Mouse (Mus musculus) megakaryocyte-erythroid progenitor cell, adult 5 weeks (primary cell): Measurements from ENCODE around the gene Olfr1209. TPM values are rescaled to one million over a fixed set of nuclear protein-coding genes. Genes with fewer than 3 reads are reported as not detected.

Source experiments
- polyA plus RNA-seq: library from polyadenylated mRNA; stranded (reverse); fragments of >175 nt; gene quantifications from 2 replicates; pipeline ENCODE4 v1.2.3, GENCODE M21; 2012

Olfr1209 gene
- not detected in 2 replicates for polyA plus RNA-seq

GRCm38 (mm10) chr2:88915057-88915456, at the start of gene Olfr1209:
Gene Olfr1209, minus strand, starts transcription at chr2:88915157.

GRCm38 (mm10) chr2:88953669-88954068, 38.7 kb upstream of the Olfr1209 start, which contains the start of gene Olfr1212:
Gene Olfr1212, plus strand, starts transcription at chr2:88953969.

GRCm38 (mm10) chr2:88938011-88938410, 23.1 kb upstream of the Olfr1209 start, which contains the start of gene Olfr1211:
Gene Olfr1211, minus strand, starts transcription at chr2:88938111.

GRCm38 (mm10) chr2:88902211-88902610, 12.7 kb downstream of the Olfr1209 start, which contains the start of gene Olfr1208:
Gene Olfr1208, minus strand, starts transcription at chr2:88902311.

GRCm38 (mm10) chr2:88862931-88863330, 52.0 kb downstream of the Olfr1209 start, which contains the start of gene Olfr1206:
Gene Olfr1206, plus strand, starts transcription at chr2:88863231.

Other genes with a start within 250 kb of the Olfr1209 start
- gene Olfr1193, start 239.5 kb downstream of the Olfr1209 start, polyA plus RNA-seq, result not detected in 2 replicates
- not detected in 2 replicates for gene Olfr1195, start 226.0 kb downstream of the Olfr1209 start, polyA plus RNA-seq
- not detected in 2 replicates for gene Olfr1196, start 210.6 kb downstream of the Olfr1209 start, polyA plus RNA-seq
- not detected in 2 replicates for gene Olfr1197, start 182.8 kb downstream of the Olfr1209 start, polyA plus RNA-seq
- not detected in 2 replicates for gene Olfr1198, start 163.8 kb downstream of the Olfr1209 start, polyA plus RNA-seq
- gene Olfr1199, start 154.7 kb downstream of the Olfr1209 start, polyA plus RNA-seq, result not detected in 2 replicates
- gene Olfr1200, start 144.7 kb downstream of the Olfr1209 start, polyA plus RNA-seq, result 0.01 TPM in 1 of 2 replicates, not detected in the other
- not detected in 2 replicates for gene Olfr1201, start 122.1 kb downstream of the Olfr1209 start, polyA plus RNA-seq
- not detected in 2 replicates for gene Olfr1202, start 100.7 kb downstream of the Olfr1209 start, polyA plus RNA-seq
- gene Olfr1205, start 85.4 kb downstream of the Olfr1209 start, polyA plus RNA-seq, result not detected in 2 replicates
- not detected in 2 replicates for gene Olfr1204, start 65.9 kb downstream of the Olfr1209 start, polyA plus RNA-seq
- gene Olfr1206, start 51.9 kb downstream of the Olfr1209 start, polyA plus RNA-seq, result not detected in 2 replicates
- 0.03 TPM in 1 of 2 replicates, not detected in the other for gene Olfr1208, start 12.8 kb downstream of the Olfr1209 start, polyA plus RNA-seq
- gene Olfr1211, start 23.0 kb upstream of the Olfr1209 start, polyA plus RNA-seq, result 0.02 and 0.03 TPM in 2 replicates
- not detected in 2 replicates for gene Olfr1212, start 38.8 kb upstream of the Olfr1209 start, polyA plus RNA-seq
- not detected in 2 replicates for gene Gm13762, start 65.1 kb upstream of the Olfr1209 start, polyA plus RNA-seq
- gene Olfr1214, start 77.5 kb upstream of the Olfr1209 start, polyA plus RNA-seq, result not detected in 2 replicates
- gene Olfr1215, start 91.8 kb upstream of the Olfr1209 start, polyA plus RNA-seq, result not detected in 2 replicates
- not detected in 2 replicates for gene Olfr1216, start 103.2 kb upstream of the Olfr1209 start, polyA plus RNA-seq
- gene Olfr1217, start 116.9 kb upstream of the Olfr1209 start, polyA plus RNA-seq, result not detected in 2 replicates
- gene Olfr1218, start 146.0 kb upstream of the Olfr1209 start, polyA plus RNA-seq, result not detected in 2 replicates
- 0.02 TPM in 1 of 2 replicates, not detected in the other for gene Olfr1219, start 168.4 kb upstream of the Olfr1209 start, polyA plus RNA-seq
- not detected in 2 replicates for gene Olfr1220, start 191.7 kb upstream of the Olfr1209 start, polyA plus RNA-seq
- 0.19 TPM in 1 of 2 replicates, not detected in the other for gene Olfr1221, start 202.1 kb upstream of the Olfr1209 start, polyA plus RNA-seq
- not detected in 2 replicates for gene Olfr1222, start 217.9 kb upstream of the Olfr1209 start, polyA plus RNA-seq
- not detected in 2 replicates for gene Olfr1223, start 236.4 kb upstream of the Olfr1209 start, polyA plus RNA-seq
- gene Olfr1224-ps1, start 248.9 kb upstream of the Olfr1209 start, polyA plus RNA-seq, result not detected in 2 replicates